11 mouse cellular contexts compared by ENCODE assay signal in genomic region chr19:36129643-36130042, GRCm38 (mm10). TPM values are rescaled to one million over a fixed set of nuclear protein-coding genes. Genes with fewer than 3 reads are reported as not detected.
DNase-seq lines count a peak whose midpoint lies in the region; ATAC-seq and TF ChIP-seq lines count a peak whose summit lies in the region.
"Had no signal": no experiment of that assay in that cellular context is flagged by ENCODE, and none has a peak within 500 bp of the region (broad histone marks: within the 10 kb centered on the region; RNA-seq: fewer than 3 reads in every experiment).

No protein-coding gene starts in this region.

- WGBS in lung, embryonic 14.5 days: 2% methylated on average over 12 of the region's 12 CpGs
- 30% methylated on average over 12 of the region's 12 CpGs for WGBS in limb, embryonic 13.5 days
- WGBS in small intestine, adult 2 months: 9% methylated on average over 12 of the region's 12 CpGs

- DNase-seq in lung, embryonic 14.5 days: peak; percentile 78
- no peak for DNase-seq in lung, postnatal 36 days
- DNase-seq in embryo, embryonic 9.5 days (ENCODE audit: extremely low spot score): peak; percentile 16
- no peak for DNase-seq in neural tube, embryonic 10.5 days (ENCODE audit: extremely low spot score, low spot score)
- DNase-seq in adrenal gland, postnatal 10 days: no peak
- no peak for DNase-seq in layer of hippocampus, adult 11-12 months (ENCODE audit: low spot score)
- DNase-seq: cerebellum, adult 11 months had no signal

- H3K9ac ChIP-seq in lung, embryonic 14.5 days: 0 out of 2 replicates have a peak overlapping the region, but pooled peaks have one; percentile 4
- H3K9ac ChIP-seq in limb, embryonic 13.5 days: no peak overlapping the region

- peak overlapping the region; percentile 17; the same call in 1 of the 2 replicates for H3K4me3 ChIP-seq in lung, embryonic 14.5 days (ENCODE audit: low read depth, low read length)
- no peak overlapping the region for H3K4me3 ChIP-seq in limb, embryonic 13.5 days
- no peak overlapping the region; the same call in 1 of the 2 replicates for H3K4me3 ChIP-seq in small intestine, adult 2 months (ENCODE audit: low read depth, low read length)

- no peak for TF ChIP-seq CTCF in lung, embryonic 14.5 days (IDR thresholded peaks at IDR 0.05; ENCODE audit: low read depth)
- no peak for TF ChIP-seq CTCF in small intestine, adult 2 months (IDR thresholded peaks at IDR 0.05; ENCODE audit: extremely low read depth, insufficient read length, insufficient replicate concordance, low read depth, low read length)

- no peaks in the 10 kb centered on the region for H3K27me3 ChIP-seq in lung, embryonic 14.5 days (ENCODE audit: insufficient read depth, low read length)
- no peaks in the 10 kb centered on the region for H3K27me3 ChIP-seq in limb, embryonic 13.5 days
- no peaks in the 10 kb centered on the region for H3K27me3 ChIP-seq in small intestine, adult 2 months (ENCODE audit: control insufficient read depth, insufficient read depth, low read length)

- H3K27ac ChIP-seq in lung, embryonic 14.5 days (ENCODE audit: low read depth): peak overlapping the region; percentile 77
- H3K27ac ChIP-seq in limb, embryonic 13.5 days: no peak overlapping the region
- H3K27ac ChIP-seq in small intestine, adult 2 months (ENCODE audit: insufficient read depth, low read depth, low read length): 0 out of 2 replicates have a peak overlapping the region, but pooled peaks have one; percentile 16
- H3K27ac ChIP-seq: macrophage had no signal

- peak; percentile 84 for ATAC-seq in lung, embryonic 14.5 days (ENCODE audit: insufficient read depth)
- ATAC-seq in limb, embryonic 13.5 days (ENCODE audit: low FRiP score, low read depth): no peak
- ATAC-seq: forebrain, embryonic 14.5 days had no signal

- H3K4me2 ChIP-seq in lung, embryonic 14.5 days: peak overlapping the region; percentile 56
- peak overlapping the region; percentile 10; the same call in 1 of the 2 replicates for H3K4me2 ChIP-seq in limb, embryonic 13.5 days (replicated peaks)

- no peak for TF ChIP-seq POLR2A in small intestine, adult 2 months (IDR thresholded peaks at IDR 0.05; ENCODE audit: low read depth, low read length)

- peaks cover 6% of the 10 kb centered on the region; the same call in 1 of the 2 replicates for H3K4me1 ChIP-seq in lung, embryonic 14.5 days (ENCODE audit: insufficient read depth)
- peaks cover 4% of the 10 kb centered on the region; the same call in 1 of the 2 replicates for H3K4me1 ChIP-seq in limb, embryonic 13.5 days
- H3K4me1 ChIP-seq in small intestine, adult 2 months (ENCODE audit: control insufficient read depth, insufficient read depth, insufficient read length, low read length): no peaks in the 10 kb centered on the region

- no peaks in the 10 kb centered on the region for H3K36me3 ChIP-seq in lung, embryonic 14.5 days (ENCODE audit: insufficient read depth)
- no peaks in the 10 kb centered on the region for H3K36me3 ChIP-seq in limb, embryonic 13.5 days
- no peaks in the 10 kb centered on the region for H3K36me3 ChIP-seq in small intestine, adult 2 months (ENCODE audit: control insufficient read depth, insufficient read depth, low read length)

- H3K9me3 ChIP-seq in lung, embryonic 14.5 days (ENCODE audit: low read depth, low read length): no peaks in the 10 kb centered on the region
- no peaks in the 10 kb centered on the region for H3K9me3 ChIP-seq in limb, embryonic 13.5 days

RNA-seq across cellular contexts. Expression of gene Ankrd1, which starts 9.7 kb away (rescaled TPM):
- 0.29 and 2.5 TPM in 2 replicates for polyA plus RNA-seq in lung, embryonic 14.5 days (2014; fragmentation: Nextera tagmentation; extraction: Ambion mirVana)
- 1.7 and 2.8 TPM in 2 replicates for polyA plus RNA-seq in limb, embryonic 13.5 days (2015; fragmentation: Nextera tagmentation; extraction: Ambion mirVana)
- not detected in 2 replicates for polyA plus RNA-seq in small intestine, adult 2 months (2012; rRNA removed)
- total RNA-seq in adrenal gland, postnatal 10 days (2021): 1 to 10 TPM in 1 of 2 experiments, under 1 TPM in 1; 0.66 to 1.5 TPM
- polyA plus RNA-seq: forebrain, embryonic 14.5 days; macrophage had no signal

RNA-seq across cellular contexts. Expression of gene Rpp30, which starts 46.1 kb away (rescaled TPM):
- polyA plus RNA-seq in lung, embryonic 14.5 days (2014; fragmentation: Nextera tagmentation; extraction: Ambion mirVana): 87.3 and 88.6 TPM in 2 replicates
- polyA plus RNA-seq in limb, embryonic 13.5 days (2015; fragmentation: Nextera tagmentation; extraction: Ambion mirVana): 78.2 and 82.0 TPM in 2 replicates
- polyA plus RNA-seq in small intestine, adult 2 months (2012; rRNA removed): 0.32 and 0.44 TPM in 2 replicates
- total RNA-seq in adrenal gland, postnatal 10 days (2021): 10 to 100 TPM; 16.0 to 20.3 TPM

Comparison
In these comparisons a context has a peak if more than half of its experiments do, and no peak if none do; other contexts are left out.
1. DNase-seq: peak in lung, embryonic 14.5 days (single experiment) and embryo, embryonic 9.5 days (single experiment); none in lung, postnatal 36 days (single experiment), neural tube, embryonic 10.5 days (single experiment), adrenal gland, postnatal 10 days (single experiment) and layer of hippocampus, adult 11-12 months (single experiment).
2. RNA of gene Rpp30, which starts 46.1 kb away (polyA plus RNA-seq): 87.3 to 88.6 TPM in lung, embryonic 14.5 days and 78.2 to 82.0 TPM in limb, embryonic 13.5 days; 0.32 to 0.44 TPM in small intestine, adult 2 months; every median in the first group is over 10 times any median in the second.